Mouse (Mus musculus) C2C12 (cell line): Measurements from ENCODE around the gene Gstm7. TPM values are rescaled to one million over a fixed set of nuclear protein-coding genes. Genes with fewer than 3 reads are reported as not detected.
A peak's percentile ranks its signal among the peaks of the same experiment; 100 is the strongest.

Experiments
- H3K27me3 ChIP-seq: one replicate; pipeline ENCODE4 v1.6.1; 2011; ENCODE audit not compliant: control insufficient read depth, insufficient read depth, insufficient read length
- H3K36me3 ChIP-seq: one replicate; pipeline ENCODE4 v1.6.1; 2011; ENCODE audit not compliant: control insufficient read depth, insufficient read depth
- H3K4me3 ChIP-seq: one replicate; pipeline ENCODE4 v1.5.1; 2011; ENCODE audit warnings: mild to moderate bottlenecking, control low read depth; ENCODE audit not compliant: poor library complexity, insufficient read depth, severe bottlenecking
- H3K79me2 ChIP-seq: one replicate; pipeline ENCODE4 v1.6.1; 2011; ENCODE audit not compliant: control insufficient read depth, insufficient read depth
- H3K79me3 ChIP-seq: one replicate; pipeline ENCODE4 v1.6.1; 2011; ENCODE audit warnings: low read depth, control low read depth
- H3ac ChIP-seq: one replicate; pipeline ENCODE3; 2011; ENCODE audit warnings: low read depth; ENCODE audit not compliant: control insufficient read depth, insufficient read length
- CEBPB ChIP-seq: IDR thresholded peaks from one replicate; pipeline ENCODE4 v1.6.1; 2011; ENCODE audit warnings: low read depth, mild to moderate bottlenecking, control low read depth, moderate library complexity
- CTCF ChIP-seq: IDR thresholded peaks from one replicate; pipeline ENCODE4 v1.5.1; 2011; ENCODE audit not compliant: control insufficient read depth, insufficient read depth, insufficient read length
- FOSL1 ChIP-seq: IDR thresholded peaks from one replicate; pipeline ENCODE4 v1.8.0; 2011; ENCODE audit warnings: mild to moderate bottlenecking, low read length; ENCODE audit not compliant: poor library complexity, insufficient read depth, severe bottlenecking
- MAX ChIP-seq: IDR thresholded peaks from one replicate; pipeline ENCODE4 v1.6.1; 2011; ENCODE audit warnings: mild to moderate bottlenecking, control low read depth
- MYOD1 ChIP-seq: IDR thresholded peaks from one replicate; pipeline ENCODE4 v1.6.1; 2011; ENCODE audit warnings: low read depth; ENCODE audit not compliant: control insufficient read depth, insufficient read length
- MYOG ChIP-seq: IDR thresholded peaks from one replicate; pipeline ENCODE4 v1.6.1; 2011; ENCODE audit not compliant: control insufficient read depth, insufficient read length; ENCODE audit errors: extremely low read depth
- USF1 ChIP-seq: IDR thresholded peaks from one replicate; pipeline ENCODE4 v1.6.1; 2011; ENCODE audit warnings: low read depth, mild to moderate bottlenecking, control low read depth, moderate library complexity
- polyA plus RNA-seq: library from polyadenylated mRNA; unstranded; fragments of >200 nt; fragmentation: generic; extraction: Trizol; gene quantifications from one replicate; pipeline ENCODE4 v1.2.1, GENCODE M21; 2012; ENCODE audit warnings: missing spikeins

The Gstm7 gene
- polyA plus RNA-seq, 1 experiment: 0.21 TPM

GRCm38 (mm10) chr3:107920348-107920747 lies 11.3 kb downstream of the Gstm7 start:
- Histone ChIP-seq H3K79me2 (no peaks in the 10 kb centered on the region), H3K4me3 (no peak overlapping the region), H3ac (no peak overlapping the region), H3K36me3 (no peaks in the 10 kb centered on the region), H3K27me3 (peaks cover 26% of the 10 kb centered on the region), H3K79me3 (no peaks in the 10 kb centered on the region)
- TF ChIP-seq FOSL1 (no peak), CEBPB (no peak), MAX (no peak), USF1 (no peak), MYOG (no peak), MYOD1 (no peak), CTCF (no peak)

- no peaks in the 10 kb centered on the region for H3K79me3 ChIP-seq
- no peaks in the 10 kb centered on the region for H3K36me3 ChIP-seq
- no peak for TF ChIP-seq USF1
- no peak for TF ChIP-seq FOSL1
- peak; percentile 36 for TF ChIP-seq MAX
- H3K4me3 ChIP-seq: no peak overlapping the region
- H3ac ChIP-seq: no peak overlapping the region
- no peaks in the 10 kb centered on the region for H3K79me2 ChIP-seq
- H3K27me3 ChIP-seq: peaks cover 28% of the 10 kb centered on the region
Observed at GRCm38 (mm10) chr3:107917783-107918408, 13.7 kb downstream of the Gstm7 start.

- H3K4me3 ChIP-seq: no peak overlapping the region
- H3ac ChIP-seq: no peak overlapping the region
- H3K79me2 ChIP-seq: no peaks in the 10 kb centered on the region
- H3K36me3 ChIP-seq: no peaks in the 10 kb centered on the region
- peaks cover 29% of the 10 kb centered on the region for H3K27me3 ChIP-seq
- H3K79me3 ChIP-seq: no peaks in the 10 kb centered on the region
- TF ChIP-seq FOSL1: no peak
- TF ChIP-seq MYOD1: no peak
- TF ChIP-seq CEBPB: no peak
- TF ChIP-seq CTCF: no peak
- no peak for TF ChIP-seq MYOG
- TF ChIP-seq MAX: no peak
- no peak for TF ChIP-seq USF1
Observed at GRCm38 (mm10) chr3:107917097-107917496, 14.5 kb downstream of the Gstm7 start.

- TF ChIP-seq MYOD1: no peak
- no peak for TF ChIP-seq MAX
- TF ChIP-seq MYOG: no peak
- no peak for TF ChIP-seq CTCF
- no peak for TF ChIP-seq FOSL1
- TF ChIP-seq USF1: no peak
- TF ChIP-seq CEBPB: no peak
- no peak overlapping the region for H3ac ChIP-seq
- H3K4me3 ChIP-seq: no peak overlapping the region
- H3K79me2 ChIP-seq: no peaks in the 10 kb centered on the region
- H3K79me3 ChIP-seq: no peaks in the 10 kb centered on the region
- peaks cover 30% of the 10 kb centered on the region for H3K27me3 ChIP-seq
- no peaks in the 10 kb centered on the region for H3K36me3 ChIP-seq
Observed at GRCm38 (mm10) chr3:107916674-107917073, 14.9 kb downstream of the Gstm7 start.

DNA sequence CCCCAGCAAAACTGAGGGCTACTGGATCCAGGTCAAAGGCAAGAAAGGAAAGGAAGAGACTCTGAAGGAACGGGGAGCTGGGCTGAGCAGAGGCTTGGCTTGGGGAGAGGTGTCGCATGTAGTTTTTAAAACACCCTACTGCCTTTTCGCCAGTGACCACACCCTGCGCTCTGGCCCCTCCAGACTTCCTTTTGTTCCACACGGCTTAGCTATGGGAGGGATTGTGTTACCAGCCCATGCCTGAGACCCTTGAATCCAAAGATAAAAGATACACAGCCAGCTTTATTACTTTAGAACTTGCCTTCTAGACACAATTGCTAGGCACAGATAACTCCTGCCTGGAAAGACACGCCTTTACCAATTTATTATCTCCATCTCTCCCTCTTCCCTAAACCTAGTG lies 25.7 kb downstream of the Gstm7 start:
- Histone ChIP-seq H3K79me3 (no peaks in the 10 kb centered on the region), H3K36me3 (no peaks in the 10 kb centered on the region), H3ac (no peak overlapping the region), H3K27me3 (peaks cover 50% of the 10 kb centered on the region), H3K79me2 (no peaks in the 10 kb centered on the region), H3K4me3 (no peak overlapping the region)
- TF ChIP-seq CEBPB: no peak
- no peak for TF ChIP-seq MAX
- no peak for TF ChIP-seq MYOD1
- TF ChIP-seq MYOG: no peak
- no peak for TF ChIP-seq FOSL1
- TF ChIP-seq USF1: no peak
- TF ChIP-seq CTCF: no peak

GRCm38 (mm10) chr3:107900955-107901673 lies 30.5 kb downstream of the Gstm7 start:
- Histone ChIP-seq H3K27me3 (peaks cover 29% of the 10 kb centered on the region), H3K79me3 (no peaks in the 10 kb centered on the region), H3ac (no peak overlapping the region), H3K4me3 (no peak overlapping the region), H3K79me2 (no peaks in the 10 kb centered on the region), H3K36me3 (no peaks in the 10 kb centered on the region)
- no peak for TF ChIP-seq MYOG
- no peak for TF ChIP-seq MYOD1
- TF ChIP-seq CTCF: no peak
- no peak for TF ChIP-seq USF1
- no peak for TF ChIP-seq CEBPB
- no peak for TF ChIP-seq FOSL1
- no peak for TF ChIP-seq MAX
